ENCODE assay signal across 15 mouse cellular contexts in genomic region chr9:64649393-64649792, GRCm38 (mm10).
"Had no signal": no experiment of that assay in that cellular context is flagged by ENCODE, and none has a peak within 500 bp of the region (broad histone marks: within the 10 kb centered on the region; RNA-seq: fewer than 3 reads in every experiment).

No protein-coding gene starts in this region.

- H3K4me1 ChIP-seq: neural tube, embryonic 12.5 days; stomach, embryonic 15.5 days had no signal

- H3K4me2 ChIP-seq: neural tube, embryonic 12.5 days; stomach, embryonic 15.5 days had no signal

- H3K9me3 ChIP-seq: neural tube, embryonic 12.5 days; stomach, embryonic 15.5 days had no signal

- H3K27me3 ChIP-seq: neural tube, embryonic 12.5 days; stomach, embryonic 15.5 days had no signal

- H3K36me3 ChIP-seq: neural tube, embryonic 12.5 days; stomach, embryonic 15.5 days had no signal

- H3K9ac ChIP-seq: neural tube, embryonic 12.5 days; stomach, embryonic 15.5 days had no signal

- H3K27ac ChIP-seq: neural tube, embryonic 12.5 days; stomach, embryonic 15.5 days; stomach, postnatal 0 days had no signal

- H3K4me3 ChIP-seq: neural tube, embryonic 12.5 days; stomach, embryonic 15.5 days had no signal

- DNase-seq: retina, postnatal 1 day; right cerebral cortex, adult 18-20 months; right cerebral cortex, postnatal 14 days; right cerebral cortex, postnatal 25 days; right cerebral cortex, postnatal 4 days; spleen, adult 18-20 months; thymus, adult 18-20 months; thymus, adult 2 months; thymus, postnatal 14 days; thymus, postnatal 25 days; thymus, postnatal 36 days; thymus, postnatal 4 days had no signal
